Mouse (Mus musculus): ENCODE measurements around the gene Flad1. TPM values are rescaled to one million over a fixed set of nuclear protein-coding genes. Genes with fewer than 3 reads are reported as not detected.

The Flad1 gene
- polyA plus RNA-seq, 1 experiment from 2014 or later, result 29.2 TPM

DNA sequence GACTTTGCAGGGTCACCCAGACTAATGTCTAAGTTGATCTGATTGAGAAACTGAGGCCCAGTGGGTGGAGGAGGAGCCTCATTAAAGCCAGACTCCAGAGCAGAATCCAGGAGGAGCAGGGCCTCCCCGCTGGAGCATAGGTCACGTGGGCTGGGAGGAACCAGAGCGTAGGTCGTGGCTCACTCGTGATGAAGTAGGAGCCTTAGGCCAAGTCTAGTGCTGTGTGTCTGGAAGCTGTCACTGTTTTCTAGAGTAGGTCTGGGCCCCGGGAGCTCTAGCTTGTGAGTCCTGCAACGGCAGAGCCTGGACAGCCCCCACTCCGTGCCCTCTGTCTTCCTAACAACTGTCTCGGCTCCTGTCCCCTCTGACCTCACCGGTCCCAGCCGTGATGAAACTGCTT, 44.3 kb downstream of the Flad1 start:
- Histone ChIP-seq H3K4me1 (replicated peaks; ENCODE audit: control insufficient read depth, insufficient read depth, low read length) (peaks cover 3% of the 10 kb centered on the region), H3K4me3 (ENCODE audit: low read depth, low read length) (no peak overlapping the region), H3K36me3 (ENCODE audit: control insufficient read depth, insufficient read depth) (no peaks in the 10 kb centered on the region), H3K9me3 (ENCODE audit: control insufficient read depth) (no peaks in the 10 kb centered on the region), H3K4me2 (replicated peaks; ENCODE audit: low read depth) (peak overlapping the region; percentile 38; the same call in 1 of the 2 replicates), H3K27me3 (replicated peaks; ENCODE audit: control insufficient read depth, insufficient read depth, low read length) (no peaks in the 10 kb centered on the region), H3K27ac (ENCODE audit: low read depth, low read length) (peak overlapping the region; percentile 65; the same call in 1 of the 2 replicates), H3K9ac (ENCODE audit: low read depth, low read length) (no peak overlapping the region)
- 24% methylated on average over 11 of the region's 11 CpGs for WGBS
- ATAC-seq, result peak; percentile 57
- TF ChIP-seq CTCF (IDR thresholded peaks at IDR 0.05; ENCODE audit: low read depth), result no peak

DNA sequence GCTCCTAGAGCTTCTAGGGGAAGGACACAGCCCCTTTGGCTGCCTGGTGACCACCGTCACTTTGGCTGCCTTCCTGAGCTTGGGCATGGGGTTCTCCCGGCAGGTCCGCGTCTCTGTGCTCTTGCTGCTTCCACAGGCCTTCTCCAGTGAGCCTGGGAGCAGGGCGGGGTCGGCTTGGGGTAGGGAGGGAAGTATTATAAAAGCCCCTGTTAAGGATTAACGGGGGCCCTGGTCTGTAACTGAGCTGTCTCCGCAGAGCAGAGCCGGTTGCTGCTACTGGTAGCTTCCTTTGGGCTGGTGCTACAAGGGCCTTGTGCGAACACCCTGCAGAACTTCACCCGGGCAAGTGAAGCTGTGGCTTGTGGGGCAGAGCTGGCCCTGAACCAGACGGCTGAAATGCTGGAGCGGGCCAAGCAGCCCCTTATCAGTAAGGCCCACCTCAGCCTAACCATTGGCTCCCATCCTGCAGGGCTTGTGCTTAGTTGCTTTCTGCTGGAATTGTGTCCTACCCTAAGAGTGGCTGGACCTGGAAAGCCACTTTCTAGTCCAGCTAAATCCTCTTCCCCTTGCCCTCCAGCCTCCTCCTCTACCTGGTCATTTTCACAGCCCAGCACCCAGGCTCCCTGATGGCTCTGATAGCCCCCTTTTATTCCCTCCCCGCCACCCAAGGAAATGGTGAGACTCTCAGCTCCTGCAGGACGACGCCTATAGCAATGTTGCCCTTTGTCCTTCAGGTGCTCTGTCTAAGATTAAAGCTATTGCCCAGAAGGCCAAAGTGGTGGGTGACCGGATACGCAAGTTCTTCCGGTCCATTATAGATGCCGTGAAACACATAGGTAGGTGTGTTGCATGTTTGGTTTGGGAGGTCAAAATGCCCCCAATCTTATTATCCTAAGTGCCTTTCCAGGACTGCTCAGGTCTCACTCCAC, 45.9 kb downstream of the Flad1 start:
- TF ChIP-seq CTCF (IDR thresholded peaks at IDR 0.05; ENCODE audit: low read depth), result no peak
- Histone ChIP-seq H3K4me1 (replicated peaks; ENCODE audit: control insufficient read depth, insufficient read depth, low read length) (peaks cover 3% of the 10 kb centered on the region), H3K27me3 (replicated peaks; ENCODE audit: control insufficient read depth, insufficient read depth, low read length) (no peaks in the 10 kb centered on the region), H3K4me2 (replicated peaks; ENCODE audit: low read depth) (peak overlapping the region; percentile 38), H3K4me3 (ENCODE audit: low read depth, low read length) (no peak overlapping the region), H3K27ac (ENCODE audit: low read depth, low read length) (peak overlapping the region; percentile 65), H3K9me3 (ENCODE audit: control insufficient read depth) (no peaks in the 10 kb centered on the region), H3K36me3 (ENCODE audit: control insufficient read depth, insufficient read depth) (no peaks in the 10 kb centered on the region), H3K9ac (ENCODE audit: low read depth, low read length) (no peak overlapping the region)
- peak; percentile 21; the same call in 1 of the 2 replicates for ATAC-seq
- WGBS, result 39% methylated on average over 20 of the region's 20 CpGs

DNA sequence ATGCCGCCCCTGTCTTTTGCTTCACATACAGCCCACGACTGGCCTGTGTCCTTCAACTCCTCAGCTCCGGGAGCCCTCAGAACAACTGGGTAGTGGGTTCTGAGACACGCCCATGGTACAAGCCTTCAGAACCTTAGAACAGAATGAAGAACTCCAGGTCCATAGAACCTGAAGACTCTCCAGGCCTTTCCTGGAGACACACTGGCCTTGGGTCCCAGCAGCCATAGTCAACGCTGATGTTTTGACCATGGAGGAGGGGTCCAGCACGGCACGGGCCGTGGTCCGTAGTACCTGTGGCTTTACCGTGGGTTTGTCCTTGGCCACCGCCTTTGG, 46.6 kb downstream of the Flad1 start, which contains the start of gene Dcst1:
Dcst1 (minus strand) TSS at position 101 of the 333 bp plus-strand sequence.
- Histone ChIP-seq H3K27ac (ENCODE audit: low read depth, low read length) (peak within 1 kb of the TSS; percentile 65), H3K4me2 (replicated peaks; ENCODE audit: low read depth) (peak within 1 kb of the TSS; percentile 38), H3K36me3 (ENCODE audit: control insufficient read depth, insufficient read depth) (no peaks in the 10 kb centered on the region)

DNA sequence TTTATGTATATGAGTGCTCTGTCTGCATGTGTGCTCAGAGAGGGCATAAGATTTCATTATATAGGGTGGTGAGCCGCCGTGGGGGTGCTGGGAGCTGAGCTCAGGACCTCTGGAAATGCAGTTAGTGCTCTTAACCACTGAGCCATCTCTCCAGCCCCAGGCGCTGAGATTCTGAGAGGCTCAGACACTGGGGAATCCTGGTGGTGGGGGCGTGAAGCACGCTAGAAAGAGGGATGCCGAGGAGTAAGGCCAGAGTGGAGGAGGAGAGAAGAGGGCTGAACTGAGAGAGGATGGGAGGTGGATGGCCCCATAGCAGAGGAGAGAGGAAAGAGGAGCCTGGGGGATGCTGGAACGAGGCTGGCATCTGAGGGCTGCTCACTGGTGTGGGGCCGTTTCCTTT, 47.0 kb downstream of the Flad1 start:
- no peak overlapping the region for H3K9ac ChIP-seq (ENCODE audit: low read depth, low read length)
- H3K36me3 ChIP-seq (ENCODE audit: control insufficient read depth, insufficient read depth), result no peaks in the 10 kb centered on the region
- no peak for TF ChIP-seq CTCF (IDR thresholded peaks at IDR 0.05; ENCODE audit: low read depth)
- no peak for ATAC-seq
- no peak overlapping the region for H3K4me3 ChIP-seq (ENCODE audit: low read depth, low read length)
- WGBS, result 74% methylated on average over 8 of the region's 8 CpGs
- peaks cover 3% of the 10 kb centered on the region for H3K4me1 ChIP-seq (replicated peaks; ENCODE audit: control insufficient read depth, insufficient read depth, low read length)
- no peak overlapping the region for H3K4me2 ChIP-seq (replicated peaks; ENCODE audit: low read depth)
- no peaks in the 10 kb centered on the region for H3K27me3 ChIP-seq (replicated peaks; ENCODE audit: control insufficient read depth, insufficient read depth, low read length)
- H3K27ac ChIP-seq (ENCODE audit: low read depth, low read length), result no peak overlapping the region
- no peaks in the 10 kb centered on the region for H3K9me3 ChIP-seq (ENCODE audit: control insufficient read depth)

More for the DNA sequence above, 46.6 kb downstream of the Flad1 start, which contains the start of gene Dcst1:
- H3K27me3 ChIP-seq (replicated peaks; ENCODE audit: control insufficient read depth, insufficient read depth, low read length), result no peaks in the 10 kb centered on the region
- ATAC-seq, result no peak
- 81% methylated on average over 11 of the region's 11 CpGs for WGBS
- no peak for TF ChIP-seq CTCF (IDR thresholded peaks at IDR 0.05; ENCODE audit: low read depth)
- no peak within 1 kb of the TSS for H3K9ac ChIP-seq (ENCODE audit: low read depth, low read length)
- H3K9me3 ChIP-seq (ENCODE audit: control insufficient read depth), result no peaks in the 10 kb centered on the region
- peaks cover 3% of the 10 kb centered on the region for H3K4me1 ChIP-seq (replicated peaks; ENCODE audit: control insufficient read depth, insufficient read depth, low read length)
- no peak within 1 kb of the TSS for H3K4me3 ChIP-seq (ENCODE audit: low read depth, low read length)

DNA sequence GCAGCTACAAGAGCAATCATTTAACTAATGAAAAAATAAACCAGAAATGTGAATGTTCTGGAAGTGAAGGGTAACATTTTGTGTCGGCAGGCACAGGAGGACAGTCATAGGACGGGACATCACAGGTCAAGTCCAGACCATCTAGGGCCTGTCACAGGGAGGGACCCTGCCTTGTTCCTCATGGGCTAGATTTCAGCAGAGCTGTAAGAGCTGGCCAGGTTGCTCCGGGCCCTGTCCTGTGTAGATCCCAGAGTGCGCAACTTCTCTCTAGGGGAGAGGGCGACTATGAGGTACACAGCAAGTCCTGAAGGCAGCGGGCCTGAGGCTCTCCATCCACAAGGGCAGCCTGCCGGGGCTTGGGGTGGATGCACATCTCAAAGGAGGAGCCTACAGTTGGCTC, 50.0 kb downstream of the Flad1 start, which contains the start of gene Dcst2:
Dcst2 (plus strand) TSS at position 301 of the 400 bp plus-strand sequence.
- H3K9me3 ChIP-seq (ENCODE audit: control insufficient read depth), result no peaks in the 10 kb centered on the region
- no peaks in the 10 kb centered on the region for H3K36me3 ChIP-seq (ENCODE audit: control insufficient read depth, insufficient read depth)
- no peak for ATAC-seq
- WGBS, result 91% methylated on average over 7 of the region's 7 CpGs
- TF ChIP-seq CTCF (IDR thresholded peaks at IDR 0.05; ENCODE audit: low read depth), result no peak
- H3K4me3 ChIP-seq (ENCODE audit: low read depth, low read length), result no peak within 1 kb of the TSS
- H3K4me1 ChIP-seq (replicated peaks; ENCODE audit: control insufficient read depth, insufficient read depth, low read length), result peaks cover 3% of the 10 kb centered on the region; the same call in 1 of the 2 replicates
- H3K27ac ChIP-seq (ENCODE audit: low read depth, low read length), result no peak within 1 kb of the TSS
- H3K9ac ChIP-seq (ENCODE audit: low read depth, low read length), result no peak within 1 kb of the TSS
- H3K27me3 ChIP-seq (replicated peaks; ENCODE audit: control insufficient read depth, insufficient read depth, low read length), result no peaks in the 10 kb centered on the region
- no peak within 1 kb of the TSS for H3K4me2 ChIP-seq (replicated peaks; ENCODE audit: low read depth)

DNA sequence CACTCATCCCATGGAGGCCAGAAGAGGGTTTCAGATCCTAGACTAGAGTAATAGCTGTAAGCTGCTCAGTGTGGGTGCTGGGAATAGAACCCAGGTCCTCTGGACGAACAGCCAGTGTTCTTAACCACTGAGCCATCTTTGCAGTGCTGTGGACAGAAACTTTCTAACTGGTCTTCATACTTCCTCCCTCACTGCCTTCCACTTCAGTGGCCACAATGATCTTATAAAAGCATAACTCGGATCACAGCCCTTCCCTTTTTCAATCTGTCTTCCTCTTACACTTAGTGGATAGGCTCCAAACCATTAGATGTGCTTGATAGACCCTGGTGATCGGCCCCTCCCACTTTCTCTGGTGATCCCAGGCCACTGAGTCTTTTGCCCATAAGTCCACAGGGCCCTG, 51.4 kb downstream of the Flad1 start:
- Histone ChIP-seq H3K9ac (ENCODE audit: low read depth, low read length) (no peak overlapping the region), H3K36me3 (ENCODE audit: control insufficient read depth, insufficient read depth) (no peaks in the 10 kb centered on the region), H3K4me3 (ENCODE audit: low read depth, low read length) (no peak overlapping the region), H3K27me3 (replicated peaks; ENCODE audit: control insufficient read depth, insufficient read depth, low read length) (no peaks in the 10 kb centered on the region), H3K9me3 (ENCODE audit: control insufficient read depth) (no peaks in the 10 kb centered on the region), H3K27ac (ENCODE audit: low read depth, low read length) (no peak overlapping the region), H3K4me1 (replicated peaks; ENCODE audit: control insufficient read depth, insufficient read depth, low read length) (peaks cover under 1% of the 10 kb centered on the region; the same call in 1 of the 2 replicates), H3K4me2 (replicated peaks; ENCODE audit: low read depth) (no peak overlapping the region)
- TF ChIP-seq CTCF (IDR thresholded peaks at IDR 0.05; ENCODE audit: low read depth), result no peak
- 66% methylated on average over 3 of the region's 3 CpGs for WGBS
- ATAC-seq, result no peak

Measured in intestine, postnatal 0 days (tissue).